In genomic region chr5:140704378-140705251, GRCm38 (mm10) we compare ENCODE assay signal across 8 mouse cellular contexts. TPM values are rescaled to one million over a fixed set of nuclear protein-coding genes. Genes with fewer than 3 reads are reported as not detected.
DNase-seq lines count a peak whose midpoint lies in the region; ATAC-seq and TF ChIP-seq lines count a peak whose summit lies in the region.

Gene Brat1, plus strand, starts transcription at chr5:140705011.

- TF ChIP-seq CTCF in bone marrow, adult 2 months (IDR thresholded peaks at IDR 0.05; ENCODE audit: control insufficient read depth, insufficient read depth, low read length) = peak; percentile 14; the same call in 1 of the 2 replicates
- TF ChIP-seq CTCF in midbrain, postnatal 0 days (IDR thresholded peaks at IDR 0.05) = peak; percentile 23; the same call in 1 of the 2 replicates

- peak; percentile 94 for ATAC-seq in embryonic facial prominence, embryonic 15.5 days (ENCODE audit: insufficient number of reproducible peaks, low FRiP score, low TSS enrichment, low read depth)
- peak; percentile 95 for ATAC-seq in limb, embryonic 14.5 days (ENCODE audit: low FRiP score, low read depth)
- peak; percentile 93 for ATAC-seq in midbrain, postnatal 0 days (ENCODE audit: low FRiP score)

- under 1% methylated on average over 69 of the region's 69 CpGs for WGBS in bone marrow, adult 2 months
- WGBS in embryonic facial prominence, embryonic 15.5 days = under 1% methylated on average over 69 of the region's 69 CpGs
- WGBS in limb, embryonic 14.5 days = under 1% methylated on average over 64 of the region's 69 CpGs
- WGBS in midbrain, postnatal 0 days = under 1% methylated on average over 64 of the region's 69 CpGs

- peak; percentile 100 for DNase-seq in 416B (ENCODE audit: low read depth)
- peak; percentile 100 for DNase-seq in heart, adult 8-10 months (ENCODE audit: low spot score)
- peak; percentile 100 for DNase-seq in kidney, adult 9 months
- peak; percentile 99 for DNase-seq in limb, embryonic 14.5 days (ENCODE audit: low spot score)
- peak; percentile 100 for DNase-seq in midbrain, postnatal 0 days (ENCODE audit: low spot score)
- DNase-seq in spleen, postnatal 14 days (ENCODE audit: low spot score in 2 of 2) = peak; percentile 99

- H3K4me1 ChIP-seq in bone marrow, adult 2 months (ENCODE audit: control insufficient read depth, insufficient read depth, low read length) = peaks cover 3% of the 10 kb centered on the region; the same call in 1 of the 2 replicates
- peaks cover 42% of the 10 kb centered on the region for H3K4me1 ChIP-seq in embryonic facial prominence, embryonic 15.5 days
- H3K4me1 ChIP-seq in limb, embryonic 14.5 days (ENCODE audit: control insufficient read depth, insufficient read depth, low read length) = peaks cover 28% of the 10 kb centered on the region
- peaks cover 8% of the 10 kb centered on the region; the same call in 1 of the 2 replicates for H3K4me1 ChIP-seq in midbrain, postnatal 0 days (ENCODE audit: insufficient read depth, low read length)

- TF ChIP-seq POLR2A in bone marrow, adult 2 months (IDR thresholded peaks at IDR 0.05; ENCODE audit: borderline replicate concordance, control insufficient read depth, low read depth, low read length) = peak; percentile 96
- TF ChIP-seq POLR2A in limb, embryonic 14.5 days (IDR thresholded peaks at IDR 0.05; ENCODE audit: borderline replicate concordance, extremely low read depth, insufficient read depth, insufficient read length) = peak; percentile 85; the same call in 1 of the 2 replicates

- peaks cover 15% of the 10 kb centered on the region; the same call in 1 of the 2 replicates for H3K36me3 ChIP-seq in embryonic facial prominence, embryonic 15.5 days
- peaks cover 21% of the 10 kb centered on the region for H3K36me3 ChIP-seq in limb, embryonic 14.5 days (ENCODE audit: control insufficient read depth, insufficient read depth, low read length)
- no peaks in the 10 kb centered on the region for H3K36me3 ChIP-seq in midbrain, postnatal 0 days (ENCODE audit: insufficient read depth, low read length)

- no peaks in the 10 kb centered on the region for H3K27me3 ChIP-seq in embryonic facial prominence, embryonic 15.5 days
- no peaks in the 10 kb centered on the region for H3K27me3 ChIP-seq in limb, embryonic 14.5 days (ENCODE audit: control insufficient read depth, insufficient read depth, low read length)
- H3K27me3 ChIP-seq in midbrain, postnatal 0 days (ENCODE audit: insufficient read depth, low read length) = no peaks in the 10 kb centered on the region

- peak within 1 kb of the TSS; percentile 90 for H3K4me3 ChIP-seq in bone marrow, adult 2 months (replicated peaks; ENCODE audit: control insufficient read depth, low read depth, low read length)
- peak within 1 kb of the TSS; percentile 62 for H3K4me3 ChIP-seq in embryonic facial prominence, embryonic 15.5 days (replicated peaks)
- peak within 1 kb of the TSS; percentile 64 for H3K4me3 ChIP-seq in limb, embryonic 14.5 days (replicated peaks; ENCODE audit: low read length)
- H3K4me3 ChIP-seq in midbrain, postnatal 0 days (ENCODE audit: low read depth, low read length) = peak within 1 kb of the TSS; percentile 47

- H3K9ac ChIP-seq in embryonic facial prominence, embryonic 15.5 days = peak within 1 kb of the TSS; percentile 58
- H3K9ac ChIP-seq in limb, embryonic 14.5 days (ENCODE audit: low read depth, low read length, severe bottlenecking) = peak within 1 kb of the TSS; percentile 70
- peak within 1 kb of the TSS; percentile 72 for H3K9ac ChIP-seq in midbrain, postnatal 0 days (replicated peaks; ENCODE audit: low read length, poor library complexity, severe bottlenecking)

- H3K27ac ChIP-seq in bone marrow, adult 2 months (ENCODE audit: control insufficient read depth, insufficient read depth, low read depth, low read length, poor library complexity) = peak within 1 kb of the TSS; percentile 90
- peak within 1 kb of the TSS; percentile 93 for H3K27ac ChIP-seq in embryonic facial prominence, embryonic 15.5 days (replicated peaks)
- peak within 1 kb of the TSS; percentile 95 for H3K27ac ChIP-seq in limb, embryonic 14.5 days (replicated peaks; ENCODE audit: low read depth, low read length)
- peak within 1 kb of the TSS; percentile 83 for H3K27ac ChIP-seq in midbrain, postnatal 0 days (ENCODE audit: low read depth, low read length)

- peak within 1 kb of the TSS; percentile 77 for H3K4me2 ChIP-seq in embryonic facial prominence, embryonic 15.5 days (replicated peaks)
- H3K4me2 ChIP-seq in limb, embryonic 14.5 days (replicated peaks; ENCODE audit: low read depth, low read length, severe bottlenecking) = peak within 1 kb of the TSS; percentile 82
- H3K4me2 ChIP-seq in midbrain, postnatal 0 days (ENCODE audit: low read depth, low read length, poor library complexity, severe bottlenecking) = peak within 1 kb of the TSS; percentile 80

- no peaks in the 10 kb centered on the region for H3K9me3 ChIP-seq in embryonic facial prominence, embryonic 15.5 days (replicated peaks)
- no peaks in the 10 kb centered on the region for H3K9me3 ChIP-seq in limb, embryonic 14.5 days (ENCODE audit: control insufficient read depth, low read length)
- H3K9me3 ChIP-seq in midbrain, postnatal 0 days (ENCODE audit: low read length) = no peaks in the 10 kb centered on the region

RNA-seq across cellular contexts. Expression of gene Brat1, which starts in this region (rescaled TPM):
- 4.6 and 8.5 TPM in 2 replicates for polyA plus RNA-seq in bone marrow, adult 2 months (2011; ENCODE audit: insufficient read depth, insufficient read length, low replicate concordance, missing spikeins)
- polyA plus RNA-seq in embryonic facial prominence, embryonic 15.5 days (2015; fragmentation: Nextera tagmentation; extraction: Ambion mirVana) = 24.2 and 26.0 TPM in 2 replicates
- total RNA-seq in heart, adult 8-10 months (2022) = 1 to 10 TPM; 6.7 to 8.2 (median 7.8) TPM
- polyA plus RNA-seq in limb, embryonic 14.5 days (2012; rRNA removed) = 29.6 and 38.6 TPM in 2 replicates
- polyA plus RNA-seq in limb, embryonic 14.5 days (2014; fragmentation: Nextera tagmentation; extraction: Ambion mirVana) = 19.9 and 22.2 TPM in 2 replicates
- total RNA-seq in midbrain, postnatal 0 days (2014; rRNA removed) = 37.1 and 40.3 TPM in 2 replicates
- polyA plus RNA-seq in midbrain, postnatal 0 days (2015; fragmentation: Nextera tagmentation; extraction: Ambion mirVana) = 16.4 and 17.9 TPM in 2 replicates

Comparison
In these comparisons a context has a peak if more than half of its experiments do, and no peak if none do; other contexts are left out.
1. Peak in every context shown above with its lines: DNase-seq, ATAC-seq, H3K4me3 ChIP-seq and H3K27ac ChIP-seq.